18 mouse cellular contexts compared by ENCODE assay signal in the genomic region with DNA sequence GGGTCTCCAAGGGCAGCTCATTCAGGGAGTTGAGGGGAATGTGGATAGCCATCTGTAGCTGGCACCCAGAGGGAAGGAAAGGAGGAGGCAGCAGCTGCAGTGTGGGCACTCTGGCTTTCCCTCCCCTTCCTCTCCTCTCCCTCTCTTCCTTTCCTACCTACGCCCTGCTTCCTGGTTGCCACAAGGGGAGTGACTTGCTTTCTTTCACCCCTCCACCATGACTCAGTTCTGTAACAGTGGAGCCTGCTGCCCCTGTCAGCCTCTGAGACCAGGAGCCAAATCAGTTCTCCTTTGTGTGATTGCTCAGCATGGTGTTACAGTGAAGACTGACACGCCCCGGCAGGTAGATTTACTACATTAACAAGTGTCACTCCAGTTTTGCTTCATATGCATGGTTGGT. TPM values are rescaled to one million over a fixed set of nuclear protein-coding genes. Genes with fewer than 3 reads are reported as not detected.
DNase-seq lines count a peak whose midpoint lies in the region; ATAC-seq and TF ChIP-seq lines count a peak whose summit lies in the region.
"Had no signal": no experiment of that assay in that cellular context is flagged by ENCODE, and none has a peak within 500 bp of the region (broad histone marks: within the 10 kb centered on the region; RNA-seq: fewer than 3 reads in every experiment).

No protein-coding gene starts in this region.

- 93% methylated on average over 3 of the region's 3 CpGs for WGBS in heart, embryonic 10.5 days
- 78% methylated on average over 3 of the region's 3 CpGs for WGBS in stomach, embryonic 15.5 days

- no peaks in the 10 kb centered on the region for H3K27me3 ChIP-seq in heart, embryonic 10.5 days (ENCODE audit: insufficient read depth, poor library complexity, severe bottlenecking)
- H3K27me3 ChIP-seq in stomach, embryonic 15.5 days (replicated peaks) = no peaks in the 10 kb centered on the region
- H3K27me3 ChIP-seq: heart, embryonic 12.5 days; neural tube, embryonic 15.5 days had no signal

- ATAC-seq in stomach, embryonic 15.5 days (ENCODE audit: insufficient read depth, low FRiP score, low read depth) = 0 out of 2 replicates have a peak, but pooled peaks have one; percentile 50
- ATAC-seq in monocyte, adult 5-6 weeks (replicated peaks; ENCODE audit: insufficient number of reproducible peaks, low FRiP score, low TSS enrichment, poor library complexity, severe bottlenecking) = no peak
- ATAC-seq: inflammation-experienced regulatory T-cells, adult 6 months had no signal

- H3K4me1 ChIP-seq in heart, embryonic 10.5 days = 0 out of 2 replicates have a peak, but pooled peaks cover 3% of the 10 kb centered on the region
- H3K4me1 ChIP-seq in embryonic fibroblast, embryonic 13.5 days (ENCODE audit: control insufficient read depth, insufficient read depth, low read length) = 0 out of 2 replicates have a peak, but pooled peaks cover 2% of the 10 kb centered on the region
- no peaks in the 10 kb centered on the region for H3K4me1 ChIP-seq in stomach, embryonic 15.5 days
- H3K4me1 ChIP-seq: forebrain, embryonic 10.5 days; hindbrain, embryonic 10.5 days; neural tube, embryonic 15.5 days had no signal

- no peak overlapping the region for H3K9ac ChIP-seq in stomach, embryonic 15.5 days
- H3K9ac ChIP-seq: heart, embryonic 12.5 days; neural tube, embryonic 15.5 days had no signal

- intact Hi-C loops in heart, postnatal 25 days (cut with DNase I) = no loop called here
- intact Hi-C loops in left cerebral cortex, adult 2 months (cut with DNase I) = no loop called here
- intact Hi-C loops in left cerebral cortex, postnatal 4 days (cut with DNase I) = no loop called here

- peak; percentile 52 for DNase-seq in heart, embryonic 10.5 days (ENCODE audit: low spot score)
- no peak for DNase-seq in heart, postnatal 25 days (ENCODE audit: low spot score)
- DNase-seq in left cerebral cortex, adult 2 months (ENCODE audit: extremely low spot score in 1 of 2, low spot score in 2 of 2) = no peak
- no peak for DNase-seq in left cerebral cortex, postnatal 4 days
- no peak for DNase-seq in ovary, postnatal 36 days (ENCODE audit: low spot score)
- DNase-seq: adrenal gland, postnatal 10 days; cerebellum, postnatal 10 days; gastrocnemius, postnatal 25 days; lung, adult 2 months had no signal

- H3K4me3 ChIP-seq in heart, embryonic 10.5 days = no peak overlapping the region
- H3K4me3 ChIP-seq in left cerebral cortex, adult 2 months = no peak overlapping the region
- H3K4me3 ChIP-seq in embryonic fibroblast, embryonic 13.5 days (ENCODE audit: insufficient read depth, low read length) = no peak overlapping the region
- no peak overlapping the region for H3K4me3 ChIP-seq in stomach, embryonic 15.5 days (replicated peaks)
- H3K4me3 ChIP-seq: forebrain, embryonic 10.5 days; heart, embryonic 12.5 days; hindbrain, embryonic 10.5 days; neural tube, embryonic 15.5 days had no signal

- H3K4me2 ChIP-seq in stomach, embryonic 15.5 days = no peak overlapping the region
- H3K4me2 ChIP-seq: heart, embryonic 12.5 days; neural tube, embryonic 15.5 days had no signal

- no peak for TF ChIP-seq POLR2A in embryonic fibroblast, embryonic 13.5 days (IDR thresholded peaks at IDR 0.05; ENCODE audit: low read depth, low read length)

- H3K9me3 ChIP-seq in heart, embryonic 10.5 days = no peaks in the 10 kb centered on the region
- H3K9me3 ChIP-seq in stomach, embryonic 15.5 days = no peaks in the 10 kb centered on the region
- H3K9me3 ChIP-seq: forebrain, embryonic 10.5 days; G1E; heart, embryonic 12.5 days; hindbrain, embryonic 10.5 days; neural tube, embryonic 15.5 days had no signal

- no peak overlapping the region for H3K27ac ChIP-seq in heart, embryonic 10.5 days
- H3K27ac ChIP-seq in left cerebral cortex, adult 2 months = peak overlapping the region; percentile 44; the same call in 1 of the 2 replicates
- peak overlapping the region; percentile 30; the same call in 1 of the 2 replicates for H3K27ac ChIP-seq in embryonic fibroblast, embryonic 13.5 days (ENCODE audit: insufficient read depth, low read length)
- no peak overlapping the region for H3K27ac ChIP-seq in stomach, embryonic 15.5 days
- H3K27ac ChIP-seq: forebrain, embryonic 10.5 days; hindbrain, embryonic 10.5 days; neural tube, embryonic 15.5 days had no signal

- TF ChIP-seq CTCF in left cerebral cortex, adult 2 months (IDR thresholded peaks at IDR 0.05) = no peak; the same call in 1 of the 2 replicates
- no peak for TF ChIP-seq CTCF in embryonic fibroblast, embryonic 13.5 days (IDR thresholded peaks at IDR 0.05; ENCODE audit: borderline replicate concordance, insufficient read depth, low read length)

- H3K36me3 ChIP-seq in heart, embryonic 10.5 days = peaks cover 38% of the 10 kb centered on the region
- peaks cover 17% of the 10 kb centered on the region for H3K36me3 ChIP-seq in stomach, embryonic 15.5 days

RNA-seq across cellular contexts. Expression of gene Clns1a, which starts 12.8 kb away (rescaled TPM):
- 151 and 209 TPM in 2 replicates for polyA plus RNA-seq in heart, embryonic 10.5 days (2016; fragmentation: Nextera tagmentation; extraction: Ambion mirVana)
- total RNA-seq in heart, postnatal 25 days (2021) = 10 to 100 TPM; 29.5 to 31.5 TPM
- 10 to 100 TPM; 82.2 to 84.6 TPM for total RNA-seq in left cerebral cortex, adult 2 months (2021)
- total RNA-seq in left cerebral cortex, postnatal 4 days (2021) = 10 to 100 TPM; 80.1 to 81.3 TPM
- 97.2 and 101 TPM in 2 replicates for polyA plus RNA-seq in embryonic fibroblast, embryonic 13.5 days (2011; ENCODE audit: insufficient read length, low read depth, missing spikeins)
- polyA plus RNA-seq in stomach, embryonic 15.5 days (2015; fragmentation: Nextera tagmentation; extraction: Ambion mirVana) = 152 and 156 TPM in 2 replicates
- total RNA-seq in monocyte, adult 5-6 weeks (2017) = 79.1 to 86.2 TPM (median 79.8 TPM) in 3 replicates

RNA-seq across cellular contexts. Expression of gene Aqp11, which starts 28.9 kb away (rescaled TPM):
- polyA plus RNA-seq in heart, embryonic 10.5 days (2016; fragmentation: Nextera tagmentation; extraction: Ambion mirVana) = 2.4 and 5.2 TPM in 2 replicates
- 1 to 10 TPM; 1.6 to 1.9 TPM for total RNA-seq in heart, postnatal 25 days (2021)
- total RNA-seq in left cerebral cortex, adult 2 months (2021) = 10 to 100 TPM; 22.3 to 23.6 TPM
- total RNA-seq in left cerebral cortex, postnatal 4 days (2021) = 10 to 100 TPM; 15.5 to 18.0 TPM
- 0.95 and 2.1 TPM in 2 replicates for polyA plus RNA-seq in embryonic fibroblast, embryonic 13.5 days (2011; ENCODE audit: insufficient read length, low read depth, missing spikeins)
- polyA plus RNA-seq in stomach, embryonic 15.5 days (2015; fragmentation: Nextera tagmentation; extraction: Ambion mirVana) = 19.0 and 21.2 TPM in 2 replicates
- total RNA-seq in monocyte, adult 5-6 weeks (2017) = 0.39 to 0.53 TPM in 2 of 3 replicates, not detected in the other

Comparison
In these comparisons a context has a peak if more than half of its experiments do, and no peak if none do; other contexts are left out.
1. H3K27ac ChIP-seq: peak in left cerebral cortex, adult 2 months (single experiment) and embryonic fibroblast, embryonic 13.5 days (single experiment); none in heart, embryonic 10.5 days (single experiment) and stomach, embryonic 15.5 days (single experiment).
2. RNA of gene Aqp11, which starts 28.9 kb away (total RNA-seq): 22.3 to 23.6 TPM in left cerebral cortex, adult 2 months and 15.5 to 18.0 TPM in left cerebral cortex, postnatal 4 days; 1.6 to 1.9 TPM in heart, postnatal 25 days and 0.39 to 0.53 TPM in monocyte, adult 5-6 weeks; every median in the first group is over 4 times any median in the second.